Mouse (Mus musculus): ENCODE data around the gene Aldh1l2.
"Not testable (repeated sequence)": the region's sequence is repeated elsewhere in the genome, so short reads cannot be mapped to it uniquely, and the experiment has no call there.

Aldh1l2 gene

GRCm38 (mm10) chr10:83533910-83534283, at the start of gene Aldh1l2:
Aldh1l2 (minus strand) TSS chr10:83534140.
- DNase-seq (ENCODE audit: inconsistent ontology term), result peak; percentile 92

- DNase-seq (ENCODE audit: inconsistent ontology term), result no peak
Observed at GRCm38 (mm10) chr10:83565449-83566441, 31.8 kb upstream of the Aldh1l2 start.

DNA sequence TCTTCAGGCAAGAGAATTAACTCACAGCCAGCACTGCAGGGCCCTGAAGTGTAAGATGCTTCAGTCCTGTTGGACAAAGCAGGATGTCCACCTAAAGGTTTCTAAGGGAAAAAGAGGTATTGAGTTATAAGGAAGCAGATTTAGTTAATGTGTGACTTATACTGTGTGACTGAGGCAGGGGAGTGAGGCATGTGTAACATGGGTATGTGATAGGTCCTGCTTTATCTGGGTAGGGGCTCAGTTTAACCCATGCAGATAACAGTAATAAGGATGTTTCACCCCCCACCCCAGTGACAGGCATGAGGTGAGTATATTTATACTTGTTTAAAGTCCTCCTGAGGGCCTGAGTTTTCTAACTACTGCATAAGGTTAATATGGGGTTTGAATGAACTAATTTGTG, 29.1 kb upstream of the Aldh1l2 start:
- DNase-seq (ENCODE audit: inconsistent ontology term), result no peak

- DNase-seq (ENCODE audit: inconsistent ontology term), result no peak
Observed at GRCm38 (mm10) chr10:83545341-83545740, 11.4 kb upstream of the Aldh1l2 start.

GRCm38 (mm10) chr10:83544103-83544479, 10.2 kb upstream of the Aldh1l2 start:
- no peak for DNase-seq (ENCODE audit: inconsistent ontology term)

GRCm38 (mm10) chr10:83543439-83544102, 9.6 kb upstream of the Aldh1l2 start, which contains the start of gene Washc4:
Washc4 (plus strand) TSS chr10:83543752.
- peak; percentile 96 for DNase-seq (ENCODE audit: inconsistent ontology term)

- no peak for DNase-seq (ENCODE audit: inconsistent ontology term)
Observed at GRCm38 (mm10) chr10:83542241-83542640, 8.3 kb upstream of the Aldh1l2 start.

DNA sequence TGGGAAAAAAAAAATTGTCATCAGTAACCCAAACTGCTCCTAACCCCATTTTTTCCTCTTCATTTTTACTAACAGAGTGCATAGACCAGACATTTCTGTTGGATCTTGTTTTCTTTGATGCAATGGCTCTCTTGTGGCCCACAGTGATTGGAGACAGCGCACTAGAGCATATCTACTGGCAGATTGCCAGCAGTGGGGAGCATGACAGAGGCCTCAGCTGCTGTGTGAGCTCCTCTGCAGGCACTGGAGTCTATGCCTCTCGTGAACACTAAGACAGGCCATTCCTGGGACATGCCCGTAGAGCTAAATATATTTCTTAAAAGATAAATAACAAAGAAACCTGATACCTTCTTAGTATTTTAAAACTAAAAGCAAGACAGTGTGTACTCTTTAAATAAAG, 6.2 kb upstream of the Aldh1l2 start:
- DNase-seq (ENCODE audit: inconsistent ontology term), result no peak

- DNase-seq (ENCODE audit: inconsistent ontology term), result no peak
Observed at GRCm38 (mm10) chr10:83539311-83539980, 5.5 kb upstream of the Aldh1l2 start.

DNA sequence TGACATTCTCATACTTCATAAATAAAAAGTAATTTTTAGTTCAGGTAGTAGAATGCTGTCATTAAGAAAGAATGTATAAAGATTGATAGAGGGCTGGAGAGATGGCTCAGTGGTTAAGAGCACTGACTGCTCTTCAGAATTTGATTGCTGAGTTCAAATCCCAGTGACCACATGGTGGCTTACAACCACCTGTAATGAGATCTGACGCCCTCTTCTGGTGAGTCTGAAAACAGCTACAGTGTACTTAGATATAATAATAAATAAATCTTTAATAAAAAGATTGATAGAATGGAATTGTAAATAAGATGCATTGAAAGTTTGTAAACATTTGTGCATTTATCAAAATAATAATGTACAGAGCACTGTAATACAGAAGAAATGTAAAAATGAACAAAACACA, 2.5 kb upstream of the Aldh1l2 start:
- no peak for DNase-seq (ENCODE audit: inconsistent ontology term)

DNA sequence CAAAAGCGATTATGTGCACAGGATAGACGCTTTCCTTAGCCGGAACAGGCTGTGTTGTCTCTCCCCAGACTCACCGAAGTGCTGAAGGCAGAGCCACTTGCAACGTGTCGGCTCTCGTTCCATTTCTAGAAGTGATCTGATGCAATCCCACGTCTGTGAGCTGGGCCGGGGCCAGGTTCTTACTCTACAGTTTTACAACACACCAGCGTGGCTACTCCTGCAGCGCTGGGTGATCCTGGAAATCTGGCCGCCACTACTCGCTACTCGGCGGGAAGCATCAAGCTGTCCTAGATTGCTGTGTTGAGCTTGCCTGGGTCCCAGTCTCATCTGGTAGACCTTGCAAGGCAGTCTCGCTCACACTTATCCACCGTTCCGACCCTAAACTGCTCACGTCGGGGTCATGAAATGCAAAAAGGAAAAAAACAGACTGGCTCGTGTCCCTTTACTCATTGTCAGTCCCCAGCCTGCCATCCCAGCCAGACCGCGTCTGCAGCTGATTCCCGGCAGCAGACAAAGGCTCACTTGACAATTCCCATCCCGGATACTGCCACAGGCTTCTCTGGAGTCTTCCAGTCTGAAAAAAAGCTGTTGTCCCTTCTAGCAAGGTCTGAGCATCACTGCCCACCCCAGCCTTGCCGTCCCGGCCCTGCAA, 556 bp downstream of the Aldh1l2 start:
- peak; percentile 66 for DNase-seq (ENCODE audit: inconsistent ontology term)

DNA sequence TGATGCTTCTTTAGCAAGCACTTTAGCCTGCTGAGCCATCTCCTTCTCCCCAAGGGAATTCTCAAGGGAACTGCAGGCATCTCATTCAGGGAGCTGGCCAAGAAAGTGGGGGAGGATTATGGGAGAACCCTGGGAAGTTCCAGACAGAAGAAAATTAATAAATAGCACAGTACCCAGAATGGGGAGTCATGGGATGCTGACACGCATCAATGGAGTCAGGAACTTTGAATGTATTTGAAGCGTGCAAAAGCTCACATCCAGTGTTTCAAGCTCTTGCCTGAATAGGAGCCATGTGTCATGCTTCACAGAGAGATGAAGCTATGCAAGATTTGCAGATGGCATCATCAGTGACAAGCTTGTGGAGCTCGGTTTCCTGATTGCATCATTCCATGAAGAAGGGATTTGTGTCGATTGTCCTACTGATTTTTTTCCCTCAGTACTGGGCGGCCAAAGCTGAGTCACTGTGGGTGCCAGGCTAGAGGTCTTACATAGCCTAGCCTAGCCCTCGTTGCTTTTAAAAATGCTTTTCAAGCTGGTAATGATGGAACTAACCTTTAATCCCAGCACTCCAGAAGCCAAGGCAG, 3.5 kb downstream of the Aldh1l2 start:
- DNase-seq (ENCODE audit: inconsistent ontology term), result peak; percentile 17

DNA sequence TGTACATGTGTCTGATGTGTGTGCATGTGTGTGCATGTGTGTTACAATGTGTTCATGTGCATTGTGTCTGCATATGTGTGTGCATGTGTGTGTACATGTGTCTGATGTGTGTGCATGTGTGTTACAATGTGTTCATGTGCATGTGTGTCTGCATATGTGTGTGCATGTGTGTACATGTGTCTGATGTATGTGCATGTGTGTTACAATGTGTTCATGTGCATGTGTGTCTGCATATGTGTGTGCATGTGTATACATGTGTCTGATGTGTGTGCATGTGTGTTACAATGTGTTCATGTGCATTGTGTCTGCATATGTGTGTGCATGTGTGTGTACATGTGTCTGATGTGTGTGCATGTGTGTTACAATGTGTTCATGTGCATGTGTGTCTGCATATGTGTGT, 9.7 kb downstream of the Aldh1l2 start:
- DNase-seq (ENCODE audit: inconsistent ontology term), result not testable (repeated sequence)

GRCm38 (mm10) chr10:83520990-83521389, 12.9 kb downstream of the Aldh1l2 start:
- no peak for DNase-seq (ENCODE audit: inconsistent ontology term)

GRCm38 (mm10) chr10:83513736-83514135, 20.2 kb downstream of the Aldh1l2 start:
- DNase-seq (ENCODE audit: inconsistent ontology term), result no peak

DNA sequence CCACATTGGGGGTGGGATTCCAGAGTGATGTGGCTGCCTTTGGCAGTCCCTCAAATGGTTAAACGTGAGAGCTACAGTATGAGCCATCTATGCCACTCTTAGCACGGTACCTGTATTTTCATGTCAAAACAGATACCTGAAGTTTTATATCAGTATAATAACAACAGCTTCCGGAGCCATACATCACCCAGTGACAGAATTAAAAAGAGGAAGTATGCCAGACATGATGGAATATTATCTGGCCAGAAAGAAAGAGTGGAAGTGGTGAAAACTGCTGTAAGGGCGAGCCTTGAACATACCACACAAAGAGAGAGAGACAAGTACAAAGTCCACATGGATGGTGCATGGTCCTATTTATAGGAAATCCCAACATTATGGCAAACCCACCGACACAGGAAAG, 22.6 kb downstream of the Aldh1l2 start:
- no peak for DNase-seq (ENCODE audit: inconsistent ontology term)

DNA sequence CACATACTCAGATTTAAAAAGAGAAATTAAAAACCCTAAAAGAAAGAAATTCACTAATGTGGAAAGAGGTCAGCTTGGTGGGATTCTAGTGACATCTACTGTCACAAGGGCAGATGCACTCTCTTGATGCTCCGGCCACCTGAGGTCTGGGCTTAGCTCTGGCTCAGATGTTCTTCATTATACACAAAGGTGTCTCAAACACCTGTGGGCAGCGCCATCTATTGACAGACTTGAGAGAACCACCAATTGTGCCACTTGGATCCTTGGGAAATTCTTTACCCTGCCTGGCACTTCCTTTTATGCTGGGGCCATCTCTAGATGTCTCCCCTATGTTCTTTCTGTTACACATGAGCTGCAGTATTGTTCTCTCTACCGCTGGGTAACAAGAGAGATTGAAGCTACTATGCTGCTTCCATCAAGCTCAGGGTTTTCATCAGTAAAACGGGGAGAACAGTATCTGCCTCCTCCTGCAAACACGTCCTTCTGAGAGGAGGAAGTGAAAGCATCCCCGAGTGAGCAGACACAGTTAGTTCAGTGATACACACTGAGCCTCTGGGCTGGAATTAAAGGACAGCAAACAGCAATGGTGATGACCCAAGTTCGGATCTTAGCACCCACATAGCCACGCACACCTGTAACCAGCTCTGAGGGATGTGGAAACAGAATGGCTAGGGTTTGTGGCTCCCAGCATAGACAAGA, 24.8 kb downstream of the Aldh1l2 start:
- no peak for DNase-seq (ENCODE audit: inconsistent ontology term)

DNA sequence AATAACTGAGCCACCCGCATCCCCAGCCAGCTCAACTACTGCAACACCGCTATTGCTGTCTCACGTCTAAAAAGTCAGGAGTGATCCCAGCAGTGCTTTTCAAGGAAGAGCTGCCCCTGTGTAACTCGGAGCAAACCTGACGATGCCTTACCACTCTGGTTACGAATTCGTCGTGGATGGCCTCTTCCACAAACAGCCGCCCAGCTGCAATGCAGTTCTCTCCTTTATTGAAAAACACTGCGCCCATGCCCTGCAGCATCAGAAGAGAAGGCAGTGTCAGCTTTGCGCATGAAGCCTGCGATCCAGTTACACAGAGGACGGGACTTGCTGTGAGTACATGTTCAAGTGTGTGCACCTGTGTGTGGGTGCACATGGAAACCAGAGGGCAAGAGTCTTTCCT, 36.6 kb downstream of the Aldh1l2 start:
- no peak for DNase-seq (ENCODE audit: inconsistent ontology term)

GRCm38 (mm10) chr10:83490506-83490905, 43.4 kb downstream of the Aldh1l2 start:
- DNase-seq (ENCODE audit: inconsistent ontology term), result no peak

- DNase-seq (ENCODE audit: inconsistent ontology term), result no peak
Observed at GRCm38 (mm10) chr10:83477286-83477685, 56.7 kb downstream of the Aldh1l2 start.

DNA sequence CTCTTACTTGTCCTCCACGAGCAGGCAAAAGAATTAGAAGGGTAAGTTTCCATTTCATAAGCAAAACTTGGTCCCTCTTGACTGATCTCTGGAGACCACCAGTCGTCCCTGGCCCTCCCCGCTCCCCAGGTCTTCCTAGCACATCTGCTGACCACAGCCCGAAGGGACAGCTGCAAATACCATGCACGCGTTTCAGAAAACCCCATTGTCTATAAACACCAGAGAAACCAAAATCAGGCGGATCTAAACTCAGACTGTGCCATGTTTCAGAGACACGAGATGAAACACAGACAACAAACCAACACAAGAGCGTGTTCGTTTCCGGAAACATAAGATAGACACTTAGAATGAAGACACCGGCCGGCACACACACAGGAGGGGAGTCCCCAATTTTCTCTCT, 58.7 kb downstream of the Aldh1l2 start:
- DNase-seq (ENCODE audit: inconsistent ontology term), result no peak
